Mouse (Mus musculus) lung, embryonic 14.5 days (tissue): ENCODE data around the gene Sec31a. TPM values are rescaled to one million over a fixed set of nuclear protein-coding genes. Genes with fewer than 3 reads are reported as not detected.

Experiments used
- ATAC-seq: fragments of 200-750 bp; cut with Nextera tagmentation; 2 replicates; pipeline ENCODE4 v1.8.0; 2017; ENCODE audit warnings: mild to moderate bottlenecking, moderate TSS enrichment, moderate library complexity; ENCODE audit not compliant: insufficient read depth
- DNase-seq: peaks from one replicate; pipeline ENCODE4 v3.0.0-alpha.2; 2015
- H3K27ac ChIP-seq: fragments of 300-500 bp; sonication (generic); 2 replicates; pipeline ENCODE4 v1.5.1; 2014; ENCODE audit warnings: low read depth, mild to moderate bottlenecking, moderate library complexity
- H3K27me3 ChIP-seq: fragments of 300-500 bp; sonication (generic); 2 replicates; pipeline ENCODE4 v1.6.1; 2014; ENCODE audit warnings: low read length, control low read depth; ENCODE audit not compliant: insufficient read depth
- H3K36me3 ChIP-seq: fragments of 300-500 bp; sonication (generic); 2 replicates; pipeline ENCODE4 v1.6.1; 2014; ENCODE audit warnings: control low read depth; ENCODE audit not compliant: insufficient read depth
- H3K4me1 ChIP-seq: fragments of 300-500 bp; sonication (generic); 2 replicates; pipeline ENCODE4 v1.6.1; 2014; ENCODE audit warnings: antibody characterized with exemption, control low read depth; ENCODE audit not compliant: insufficient read depth
- H3K4me2 ChIP-seq: fragments of 300-500 bp; sonication (generic); 2 replicates; pipeline ENCODE4 v1.6.1; 2014; ENCODE audit warnings: mild to moderate bottlenecking
- H3K4me3 ChIP-seq: fragments of 300-500 bp; sonication (generic); 2 replicates; pipeline ENCODE4 v1.5.1; 2014; ENCODE audit warnings: low read depth, low read length
- H3K9ac ChIP-seq: fragments of 300-500 bp; sonication (generic); 2 replicates; pipeline ENCODE4 v1.6.1; 2014
- H3K9me3 ChIP-seq: fragments of 300-500 bp; sonication (generic); 2 replicates; pipeline ENCODE4 v1.6.1; 2016; ENCODE audit warnings: low read depth, low read length, control low read depth
- CTCF ChIP-seq: IDR thresholded peaks from 2 replicates; pipeline ENCODE4 v1.5.1; 2016; ENCODE audit warnings: antibody characterized with exemption, low read depth
- WGBS: fragments of 180-500 bp; shearing (Covaris S2); extraction: QIAGEN DNeasy Blood & Tissue Kit; methylation state at CpG from one replicate; pipeline ENCODE4 v1.1.7; 2014; 5-methylcytosine and 5-hydroxymethylcytosine counted together
- polyA plus RNA-seq: library from polyadenylated mRNA; unstranded; fragments of >200 nt; fragmentation: Nextera tagmentation; extraction: Ambion mirVana; gene quantifications from 2 replicates; pipeline ENCODE4 v1.2.1, GENCODE M21; 2014

The Sec31a gene
- polyA plus RNA-seq, 1 experiment from 2014 or later, result 169 TPM

DNA sequence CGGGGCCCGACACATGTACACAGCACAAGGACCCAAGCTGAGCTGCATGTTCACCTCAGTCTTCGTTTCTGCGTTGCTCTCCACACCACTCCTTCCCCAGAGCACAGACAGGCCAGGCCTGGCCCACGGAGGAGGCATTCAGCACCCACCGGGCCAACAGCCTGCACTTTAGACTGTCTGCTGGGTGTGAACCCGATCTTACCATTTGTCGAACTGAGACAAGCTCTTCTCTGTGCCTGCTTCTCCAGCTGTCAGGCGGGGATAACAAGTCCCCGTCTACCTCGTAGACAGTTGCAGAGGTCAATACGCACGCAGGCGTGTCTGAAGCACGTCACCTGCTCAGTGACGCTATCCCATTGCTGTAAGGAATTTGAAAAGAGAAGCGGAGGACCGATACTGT is 99.0 kb downstream of the Sec31a start:
- Histone ChIP-seq H3K4me1 (no peaks in the 10 kb centered on the region; the same call in 1 of the 2 replicates), H3K27me3 (no peaks in the 10 kb centered on the region), H3K4me3 (no peak overlapping the region), H3K27ac (no peak overlapping the region), H3K36me3 (no peaks in the 10 kb centered on the region), H3K9me3 (no peaks in the 10 kb centered on the region), H3K9ac (no peak overlapping the region), H3K4me2 (no peak overlapping the region)
- 30% methylated on average over 18 of the region's 18 CpGs for WGBS
- TF ChIP-seq CTCF, result no peak
- DNase-seq (no peak), ATAC-seq (no peak; the same call in 1 of the 2 replicates)

DNA sequence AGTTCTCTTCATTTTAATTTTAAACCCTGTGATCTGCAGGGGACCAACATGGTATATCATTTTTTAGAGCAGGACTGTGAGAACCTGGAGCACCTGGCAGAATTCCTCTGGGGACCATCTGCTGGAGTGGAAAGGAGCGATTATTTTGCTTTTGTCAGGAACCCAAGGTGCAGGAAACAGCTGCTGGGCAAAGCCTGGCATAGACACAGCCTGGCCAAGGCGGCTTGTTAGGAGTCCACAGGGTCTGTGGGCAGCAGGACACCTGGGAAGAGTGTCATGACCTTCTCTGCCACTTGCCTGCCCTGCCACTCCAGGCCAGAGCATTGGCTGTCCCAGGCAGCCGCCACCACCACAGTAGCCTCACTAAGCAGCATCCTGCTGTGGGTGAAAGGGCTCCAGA is 100.4 kb downstream of the Sec31a start:
- ATAC-seq (no peak), DNase-seq (no peak)
- no peak for TF ChIP-seq CTCF
- Histone ChIP-seq H3K9me3 (no peaks in the 10 kb centered on the region), H3K4me2 (no peak overlapping the region), H3K4me1 (no peaks in the 10 kb centered on the region; the same call in 1 of the 2 replicates), H3K27ac (no peak overlapping the region), H3K4me3 (no peak overlapping the region), H3K9ac (no peak overlapping the region), H3K27me3 (no peaks in the 10 kb centered on the region), H3K36me3 (no peaks in the 10 kb centered on the region)
- 69% methylated on average over 3 of the region's 3 CpGs for WGBS

DNA sequence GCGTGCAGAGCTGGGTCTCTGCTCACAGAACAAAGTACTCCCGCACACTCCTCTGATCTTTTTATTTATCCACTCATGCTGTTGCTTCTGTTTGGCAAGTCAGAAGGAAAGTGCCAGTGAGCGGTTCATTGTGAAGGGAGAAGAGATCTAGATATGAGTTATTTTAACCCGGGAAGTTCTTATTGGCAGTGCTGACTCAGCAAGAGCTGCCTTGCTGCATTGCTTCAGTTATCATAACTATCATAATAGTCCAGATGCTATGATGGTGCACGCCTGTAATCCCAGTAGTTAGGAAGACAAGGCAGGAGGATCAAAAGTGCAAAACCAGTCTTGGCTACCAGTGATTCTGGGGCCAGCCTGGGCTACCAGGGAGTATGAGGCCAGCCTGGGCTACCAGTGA is 103.6 kb downstream of the Sec31a start:
- Histone ChIP-seq H3K4me3 (no peak overlapping the region), H3K36me3 (no peaks in the 10 kb centered on the region), H3K9me3 (no peaks in the 10 kb centered on the region), H3K4me2 (no peak overlapping the region), H3K4me1 (no peaks in the 10 kb centered on the region; the same call in 1 of the 2 replicates), H3K27me3 (no peaks in the 10 kb centered on the region), H3K27ac (no peak overlapping the region), H3K9ac (no peak overlapping the region)
- DNase-seq (no peak), ATAC-seq (no peak)
- 66% methylated on average over 5 of the region's 5 CpGs for WGBS
- TF ChIP-seq CTCF, result no peak

Other genes starting within 250 kb of the Sec31a start
- gene Lin54, start 84.4 kb upstream of the Sec31a start, polyA plus RNA-seq, result 18.0 and 18.5 TPM in 2 replicates
- 202 and 209 TPM in 2 replicates for gene Cops4, start 102.1 kb upstream of the Sec31a start, polyA plus RNA-seq
- 10.0 and 11.5 TPM in 2 replicates for gene Plac8, start 156.0 kb upstream of the Sec31a start, polyA plus RNA-seq